Mouse (Mus musculus) heart, adult 8-10 months (tissue): ENCODE measurements around the gene AC134908.4. TPM values are rescaled to one million over a fixed set of nuclear protein-coding genes. Genes with fewer than 3 reads are reported as not detected.
"Not testable (repeated sequence)": the region's sequence is repeated elsewhere in the genome, so short reads cannot be mapped to it uniquely, and the experiment has no call there.

Experiments
- DNase-seq: peaks from one replicate; pipeline ENCODE4 v3.0.0; 2022; ENCODE audit warnings: low spot score
- total RNA-seq, 4 experiments: library from RNA; stranded (reverse); gene quantifications; 2 replicates each; pipeline ENCODE4 v1.2.4; 2022

Gene AC134908.4
- total RNA-seq, 4 experiments from 2014 or later = 0.72 to 1.8 TPM; not detected in 2

DNA sequence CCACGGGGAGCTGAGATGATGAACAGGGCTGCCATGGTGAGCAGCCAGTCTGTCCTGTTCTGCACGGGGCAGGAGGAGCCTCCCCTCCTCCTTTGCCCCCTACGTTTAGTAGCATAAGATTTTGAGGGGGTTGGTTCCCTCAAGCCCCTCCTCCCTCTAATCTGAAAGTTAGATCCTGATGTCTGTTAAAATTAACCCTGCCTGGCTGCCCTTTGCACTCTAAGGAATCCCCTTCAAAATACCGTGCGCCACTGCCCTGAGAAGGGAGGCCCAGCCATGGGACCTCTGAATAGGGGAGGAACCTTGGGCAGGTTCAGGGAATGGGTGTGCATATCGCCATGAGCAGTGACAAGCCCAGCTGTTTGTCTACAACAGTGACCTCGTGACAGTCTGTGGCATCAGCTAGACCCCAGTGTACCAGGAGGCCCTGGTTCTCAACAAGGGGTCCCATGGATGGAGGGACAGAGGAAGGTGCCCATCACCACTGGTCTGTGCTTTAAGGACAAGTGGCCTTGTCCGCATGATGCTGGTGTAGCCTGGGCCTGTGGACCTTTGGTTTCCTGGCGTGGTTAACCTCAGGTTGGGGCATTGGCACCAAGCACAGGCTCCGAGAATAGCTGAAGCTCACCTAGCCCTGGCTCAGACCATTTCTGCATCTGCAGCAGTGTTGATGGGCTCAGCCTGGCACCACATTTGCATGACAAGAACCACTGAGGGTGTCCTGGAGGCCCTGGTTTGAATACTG is 20.0 kb downstream of the AC134908.4 start:
- DNase-seq = no peak

DNA sequence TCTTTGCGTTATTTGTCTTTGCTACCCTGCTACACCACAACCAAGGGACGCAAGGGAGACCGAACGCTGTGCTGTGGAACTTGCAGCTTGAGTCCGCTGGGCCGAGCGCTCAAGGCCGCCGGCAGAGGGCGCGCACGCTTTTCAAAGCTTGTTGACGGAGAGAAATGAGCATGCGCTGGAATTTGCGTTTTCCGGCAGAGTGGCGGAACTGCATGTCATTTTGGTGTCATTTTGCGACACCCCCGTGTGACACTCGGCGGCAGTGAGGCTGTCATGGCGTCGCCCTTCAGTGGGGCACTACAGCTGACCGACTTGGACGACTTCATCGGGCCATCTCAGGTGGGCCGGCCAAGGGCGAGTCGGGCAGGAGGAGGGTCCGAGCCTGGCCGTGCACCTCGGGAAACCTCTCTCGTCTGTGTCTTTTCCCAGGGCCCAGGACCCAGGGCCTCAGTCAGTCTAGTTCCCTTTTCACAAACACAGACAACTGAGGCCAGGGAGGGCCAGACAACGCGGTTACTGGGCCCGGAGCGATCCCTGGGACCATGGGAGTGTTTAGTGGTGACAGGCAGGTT is 21.8 kb downstream of the AC134908.4 start, which contains the start of gene Narfl:
Narfl (plus strand) TSS at position 228 of the 572 bp plus-strand sequence.
- DNase-seq = peak; percentile 97

DNA sequence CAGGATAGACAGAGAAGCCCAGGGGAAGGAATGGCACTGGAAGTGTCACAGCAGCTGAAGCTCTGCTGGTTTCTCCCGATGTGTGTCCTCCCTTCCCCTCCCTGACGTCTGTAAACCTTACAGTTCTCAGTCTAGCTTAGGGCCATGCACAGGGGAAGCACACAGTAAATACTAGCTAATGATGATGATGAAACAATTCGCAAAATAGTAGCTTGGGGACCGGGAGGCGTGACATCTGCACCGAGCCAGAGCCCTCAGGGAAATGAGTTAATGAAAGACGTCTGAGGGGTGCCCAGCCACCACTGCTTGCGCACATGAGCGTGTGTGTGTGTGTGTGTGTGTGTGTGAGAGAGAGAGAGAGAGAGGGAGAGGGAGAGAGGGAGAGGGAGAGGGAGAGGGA is 26.1 kb downstream of the AC134908.4 start:
- no peak for DNase-seq

DNA sequence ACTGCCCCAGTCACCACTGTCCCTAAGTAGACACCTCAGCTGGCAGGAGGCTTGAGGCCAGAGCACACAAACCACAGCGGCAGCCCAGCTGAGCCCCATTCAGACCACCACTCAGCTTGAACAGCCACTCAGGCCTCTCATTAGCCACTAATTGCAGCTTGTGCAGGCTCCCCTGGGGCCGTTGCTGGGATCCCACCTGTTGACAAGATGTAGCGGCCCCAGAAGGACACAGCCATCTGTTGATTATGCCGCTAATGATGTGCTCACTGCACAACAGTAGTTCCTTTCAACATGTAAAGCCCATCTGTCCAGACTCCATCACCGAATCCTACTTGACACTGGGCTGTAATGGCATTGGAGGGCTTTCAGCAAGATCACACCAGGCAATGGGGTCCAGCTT is 29.6 kb downstream of the AC134908.4 start:
- DNase-seq = no peak

DNA sequence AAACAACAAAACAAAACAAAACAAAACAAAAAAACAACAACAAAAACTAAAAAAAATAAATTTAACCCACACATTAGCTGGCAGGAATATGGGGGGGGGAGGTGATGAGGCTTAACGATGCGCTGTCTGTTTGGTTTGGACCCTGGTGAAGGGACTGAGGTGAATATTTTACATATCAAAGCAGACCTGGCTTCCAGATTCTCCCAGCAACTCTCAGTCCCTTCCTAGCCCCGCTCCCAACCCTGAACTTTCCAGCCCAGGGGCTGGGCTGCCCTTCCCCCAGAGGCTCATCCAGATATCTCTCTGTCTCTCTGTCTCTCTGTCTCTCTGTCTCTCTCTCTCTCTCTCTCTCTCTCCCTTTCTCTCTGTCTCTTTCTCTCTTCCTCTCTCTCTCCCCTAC is 32.9 kb downstream of the AC134908.4 start:
- no peak for DNase-seq

DNA sequence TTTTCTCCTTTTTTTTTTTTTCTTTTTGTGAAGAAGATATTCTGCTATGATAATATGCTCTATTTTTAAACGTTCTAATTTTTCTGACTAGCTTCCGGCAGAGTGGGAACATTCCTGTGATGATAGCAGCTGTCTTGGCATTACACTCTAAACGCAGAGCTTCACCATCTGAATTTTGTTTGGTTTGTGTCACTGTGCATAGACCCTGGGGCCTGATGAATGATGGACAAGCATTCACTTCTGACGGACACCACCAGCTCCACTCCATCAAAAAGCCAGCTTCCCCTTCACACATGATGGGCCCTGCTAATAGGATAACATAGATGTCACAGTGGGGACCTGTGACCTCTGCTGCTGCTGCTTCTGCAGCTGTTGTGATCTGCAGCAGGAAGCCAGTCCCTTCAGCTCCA is 33.9 kb downstream of the AC134908.4 start:
- no peak for DNase-seq

DNA sequence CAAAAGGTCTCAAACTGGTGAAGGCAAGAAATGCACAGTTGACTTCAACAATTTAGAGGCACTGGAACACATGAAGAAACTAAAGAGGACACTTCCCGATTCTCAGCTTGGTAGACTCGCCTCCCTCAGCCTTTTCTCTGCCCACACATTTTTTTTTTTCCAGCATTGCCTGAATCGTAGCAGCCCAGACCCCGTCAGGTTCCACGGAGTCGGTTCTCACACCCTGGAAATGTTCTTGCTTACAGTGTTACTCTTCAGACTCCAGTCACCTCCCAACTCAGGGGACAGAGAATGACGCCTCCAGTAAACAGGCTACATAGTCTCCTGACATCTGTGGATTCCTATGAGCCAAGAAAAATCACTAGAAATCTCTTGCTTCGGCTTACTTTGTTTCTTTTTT is 35.3 kb downstream of the AC134908.4 start:
- DNase-seq = no peak

DNA sequence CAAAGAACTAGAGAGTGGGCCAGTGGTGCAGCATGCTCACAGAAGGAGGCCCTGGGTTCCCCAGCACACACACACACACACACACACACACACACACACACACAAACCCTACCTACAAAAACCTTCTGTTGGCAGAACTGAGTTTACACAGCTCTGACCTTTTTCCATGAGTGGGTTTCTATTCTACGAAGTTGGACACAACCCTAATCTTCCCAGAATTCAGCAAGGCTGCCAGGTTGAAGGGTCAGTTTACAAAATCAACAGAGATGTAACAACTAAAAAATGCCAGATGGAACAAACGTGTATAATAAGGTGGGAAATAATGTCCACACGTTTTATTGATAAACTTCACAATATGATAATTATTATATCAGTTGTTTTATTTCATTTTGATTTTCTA is 37.8 kb downstream of the AC134908.4 start:
- DNase-seq = no peak

DNA sequence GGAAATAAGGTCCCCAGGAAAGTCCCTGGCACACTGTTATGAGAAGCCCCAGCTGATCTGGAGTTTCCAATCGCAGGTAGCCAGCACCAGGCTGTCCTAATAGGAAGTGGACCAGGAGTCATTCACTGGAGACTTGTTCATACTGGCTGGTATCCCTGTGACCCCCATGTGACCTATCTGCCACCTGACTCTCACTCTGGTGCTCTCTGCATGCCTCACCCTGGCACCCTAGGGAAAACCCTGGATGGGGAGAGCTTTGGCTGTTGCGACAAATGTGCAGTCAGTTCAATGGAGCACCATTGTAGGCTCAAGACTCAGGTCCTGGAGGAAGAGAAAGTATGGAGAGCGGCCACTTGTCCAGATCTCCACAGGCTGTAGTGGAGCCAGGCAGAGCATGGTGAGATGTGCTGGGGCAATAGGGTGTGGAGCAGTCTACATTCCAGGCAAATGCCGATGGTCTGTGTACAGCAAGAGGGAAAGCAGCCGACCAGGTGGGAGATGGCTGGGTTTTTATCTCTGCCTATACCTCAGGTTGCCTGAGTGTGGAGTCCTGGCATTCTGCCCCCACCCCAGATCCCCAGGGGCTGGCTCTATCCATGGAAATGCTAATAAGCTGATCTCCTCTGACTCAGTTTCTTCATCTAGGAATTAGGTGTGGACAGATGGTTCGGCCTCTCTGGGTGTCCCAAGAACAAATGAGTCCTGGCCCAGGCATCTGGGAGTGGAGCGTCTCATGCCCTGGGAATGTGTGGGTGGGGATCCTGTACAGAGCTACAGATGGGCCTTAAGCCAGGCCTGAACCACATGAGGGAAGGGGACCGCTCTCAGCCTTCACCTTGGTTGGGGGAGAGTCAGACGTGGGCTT is 38.8 kb downstream of the AC134908.4 start:
- DNase-seq = no peak

DNA sequence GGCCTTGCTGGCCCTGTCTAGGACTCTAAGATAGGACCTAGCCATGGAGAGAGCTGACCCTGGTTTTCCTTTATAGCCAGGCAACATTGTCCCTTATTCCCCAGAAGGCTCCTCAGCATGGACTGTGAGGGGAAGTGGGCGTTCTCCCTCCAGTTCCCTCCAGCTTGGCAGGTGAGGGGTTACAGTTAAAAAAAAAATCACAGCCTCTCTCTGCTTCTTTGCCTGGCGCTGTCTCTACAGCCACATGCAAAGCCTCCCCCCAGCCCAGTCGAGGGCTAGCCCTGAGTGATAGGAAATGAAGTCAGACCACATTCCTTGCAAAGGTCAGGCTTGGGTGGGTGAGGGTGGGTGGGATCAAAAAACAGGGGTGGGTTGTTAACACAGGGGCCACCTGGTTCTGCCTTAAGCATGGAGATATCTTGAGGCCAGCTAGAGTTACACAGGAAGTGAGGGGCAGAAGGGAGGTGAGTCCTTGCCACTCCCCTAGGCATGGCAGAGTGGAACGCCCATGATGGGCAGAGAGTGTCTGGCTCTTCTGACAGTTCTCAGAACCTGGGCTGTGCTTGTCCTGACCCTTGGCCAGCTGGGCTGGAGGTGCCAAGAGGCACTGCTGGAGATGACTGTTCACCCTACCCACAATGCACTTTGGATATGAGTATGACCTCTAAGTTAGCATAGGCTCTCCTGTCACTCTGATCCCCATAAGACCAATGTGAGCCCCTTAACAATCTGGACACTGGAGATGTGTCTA is 39.7 kb downstream of the AC134908.4 start:
- no peak for DNase-seq

DNA sequence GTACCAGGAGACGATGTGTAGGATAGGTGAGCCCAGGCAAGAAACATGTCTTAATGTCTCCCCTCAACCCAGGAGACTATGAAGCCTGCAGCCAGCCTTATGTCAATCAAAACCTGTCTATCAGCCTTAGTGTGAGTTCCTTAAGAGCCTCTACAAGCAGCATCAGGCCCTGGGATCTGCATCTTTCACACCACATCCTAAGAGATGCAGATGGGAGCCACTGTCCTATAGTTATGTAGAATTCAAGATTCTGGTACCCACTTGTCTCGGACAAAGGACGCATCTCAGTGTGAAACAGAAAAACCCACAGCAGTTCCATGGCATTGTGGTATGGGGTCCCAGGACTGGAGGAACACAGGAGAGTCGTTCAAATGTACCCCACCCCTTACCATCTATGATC is 40.4 kb downstream of the AC134908.4 start:
- DNase-seq = no peak

DNA sequence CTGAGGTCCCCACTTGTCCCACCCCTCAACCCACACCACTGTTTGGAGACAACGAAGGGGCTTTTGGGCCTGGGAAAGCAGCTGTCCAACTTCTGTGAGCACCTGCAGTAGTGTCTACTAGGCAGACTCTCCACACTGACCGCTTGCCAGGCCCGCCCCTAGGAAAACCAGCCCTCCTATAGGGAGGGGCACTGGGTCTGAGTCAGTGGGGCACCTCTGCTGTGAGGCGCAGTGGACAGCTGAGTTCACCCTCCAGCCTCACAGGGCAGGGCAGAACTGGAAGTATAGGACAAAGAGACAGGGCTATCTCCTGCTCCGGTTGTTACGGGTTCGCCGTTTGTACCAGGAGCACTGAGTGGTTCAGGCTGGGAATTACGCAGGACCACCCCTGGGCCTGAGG is 41.2 kb downstream of the AC134908.4 start, which contains the start of gene Msln:
Msln (minus strand) TSS at position 138 of the 400 bp plus-strand sequence.
- DNase-seq = no peak

DNA sequence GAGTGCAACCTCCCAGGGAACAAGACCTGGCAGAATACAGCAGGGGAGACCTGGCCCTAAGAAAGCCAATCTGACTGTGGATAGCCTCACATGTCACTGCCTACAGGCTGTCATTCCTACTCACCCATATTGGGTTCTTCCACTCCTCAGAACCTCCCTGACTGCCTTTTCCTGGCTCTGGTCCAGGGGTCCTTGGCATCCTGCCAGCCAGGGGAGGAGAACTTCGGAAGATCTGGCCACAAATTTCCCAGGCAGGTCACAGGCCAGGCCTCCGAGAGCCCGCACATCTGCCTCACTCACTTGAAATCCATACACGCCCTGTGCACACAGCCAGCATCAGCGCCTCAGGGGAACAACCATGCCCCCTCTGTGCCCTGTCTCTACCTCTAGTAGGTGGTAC is 44.0 kb downstream of the AC134908.4 start:
- no peak for DNase-seq

DNA sequence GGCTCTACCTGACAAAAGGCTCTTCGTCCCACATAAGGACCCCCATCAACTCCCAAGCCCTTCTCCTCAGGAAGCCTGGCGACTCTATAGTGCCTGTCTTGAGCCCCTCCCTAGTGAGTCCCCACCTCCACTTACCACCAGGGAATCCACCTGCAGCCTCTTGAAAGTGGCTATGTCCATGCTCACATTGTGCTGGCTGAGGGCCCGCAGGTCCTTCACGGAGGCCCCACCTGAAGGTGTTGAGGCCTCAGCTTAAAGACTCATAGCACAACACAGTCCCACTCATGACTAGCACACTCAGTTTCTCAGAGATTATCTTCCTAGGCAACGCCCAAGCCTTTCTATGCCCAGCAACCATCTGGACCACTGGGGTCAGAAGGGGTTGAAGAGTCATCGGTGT is 46.1 kb downstream of the AC134908.4 start:
- no peak for DNase-seq

DNA sequence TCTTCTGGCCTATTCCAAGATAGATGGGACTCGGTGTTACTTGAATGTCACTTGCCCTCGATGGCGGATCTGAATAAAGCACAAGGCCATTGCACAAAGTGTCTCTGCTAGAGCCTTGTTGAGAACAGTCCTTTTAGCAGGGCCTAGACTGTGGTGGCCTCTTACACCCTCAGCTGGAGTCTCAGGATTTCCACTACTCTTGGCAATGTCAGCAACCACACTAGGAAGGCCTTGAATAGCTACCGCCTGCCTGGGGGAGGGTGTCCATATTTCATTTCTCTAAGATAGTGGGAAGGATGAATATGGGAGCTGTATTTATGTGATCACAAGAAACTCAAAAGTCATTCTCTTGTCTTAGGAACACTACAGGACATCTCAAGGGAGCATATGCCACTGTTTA is 47.2 kb downstream of the AC134908.4 start:
- DNase-seq = no peak

DNA sequence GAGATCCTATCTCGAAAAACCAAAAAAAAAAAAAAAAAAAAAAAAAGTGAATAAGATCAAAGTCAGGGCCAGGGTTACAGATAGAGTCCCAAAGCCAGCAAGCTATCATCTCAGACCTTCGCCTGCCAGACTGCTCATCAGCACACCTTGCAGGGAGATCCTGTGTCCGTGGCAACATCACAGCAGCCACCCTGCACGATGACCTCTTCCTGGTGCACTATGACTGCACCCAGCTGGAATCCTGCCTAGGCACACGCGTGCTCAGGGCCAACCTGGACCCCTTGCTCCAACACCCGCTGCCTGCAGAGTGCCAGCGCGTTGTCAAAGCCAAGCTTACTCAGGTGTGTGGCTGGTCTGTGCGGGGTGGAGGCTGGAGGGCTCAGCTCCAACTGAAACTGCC is 51.1 kb downstream of the AC134908.4 start:
- no peak for DNase-seq

DNA sequence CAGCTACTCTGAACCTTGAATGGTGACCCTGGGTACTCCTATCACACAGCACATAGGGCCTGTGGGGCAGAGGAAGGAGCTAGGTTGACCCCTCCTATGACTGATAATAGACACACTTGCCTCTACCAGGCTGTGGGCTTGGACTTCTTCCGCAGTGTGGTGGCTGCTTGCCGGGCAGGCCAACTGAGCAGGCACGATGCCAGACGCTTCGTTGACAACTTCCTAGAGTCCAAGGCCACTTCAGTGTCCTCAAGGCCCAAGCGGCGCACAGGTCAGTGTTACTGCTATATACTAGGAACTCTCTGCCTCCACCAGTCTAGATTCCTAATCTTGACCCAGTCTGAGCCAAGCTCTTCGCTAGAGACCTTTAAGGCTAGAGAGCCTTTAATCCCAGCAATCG is 51.6 kb downstream of the AC134908.4 start:
- DNase-seq = no peak

DNA sequence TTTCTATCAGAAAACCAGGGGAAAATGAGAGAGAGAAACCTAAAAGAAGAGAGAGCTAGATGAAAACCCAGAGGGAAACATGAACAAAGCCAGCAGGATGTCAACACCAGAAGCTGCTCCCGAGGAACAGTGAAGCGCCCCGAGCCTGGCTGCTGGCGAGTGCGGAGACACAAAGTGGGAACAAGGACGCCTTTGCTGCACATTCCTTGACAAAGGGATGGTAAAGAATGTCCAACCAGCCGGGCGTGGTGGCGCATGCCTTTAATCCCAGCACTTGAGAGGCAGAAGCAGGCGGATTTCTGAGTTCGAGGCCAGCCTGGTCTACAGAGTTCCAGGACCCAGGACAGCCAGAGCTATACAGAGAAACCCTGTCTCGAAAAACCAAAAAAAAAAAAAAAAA is 54.0 kb downstream of the AC134908.4 start:
- not testable (repeated sequence) for DNase-seq
